Mouse (Mus musculus): ENCODE data around the gene Det1. TPM values are rescaled to one million over a fixed set of nuclear protein-coding genes. Genes with fewer than 3 reads are reported as not detected.

Gene Det1
- total RNA-seq, 2 experiments from 2014 or later = 17.9 to 22.1 TPM

DNA sequence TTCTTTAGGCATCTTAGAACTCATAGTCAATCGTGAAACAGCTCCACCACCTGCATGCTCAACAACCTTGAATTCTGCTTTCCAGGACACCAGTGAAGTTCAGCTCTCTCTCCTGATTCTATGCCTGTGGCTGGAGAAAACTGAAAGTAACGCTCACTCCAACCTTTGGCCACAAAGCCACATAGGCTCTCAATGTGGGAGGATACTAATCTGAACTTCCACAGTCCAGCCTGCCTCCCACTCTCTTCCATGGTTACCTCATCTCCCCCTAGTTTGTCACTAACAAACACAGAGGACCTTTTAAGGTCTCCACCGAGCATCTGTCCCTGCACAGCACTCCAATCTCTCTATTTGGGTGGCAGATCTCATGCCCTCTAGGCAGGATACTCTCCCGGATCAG, 11.4 kb downstream of the Det1 start:
- peak overlapping the region; percentile 13; the same call in 1 of the 2 replicates for H3K27ac ChIP-seq
- no peak for TF ChIP-seq CTCF (IDR thresholded peaks at IDR 0.05)
- H3K4me3 ChIP-seq = no peak overlapping the region
- intact Hi-C loops (cut with DNase I) = no loop called here
- no peak for DNase-seq

DNA sequence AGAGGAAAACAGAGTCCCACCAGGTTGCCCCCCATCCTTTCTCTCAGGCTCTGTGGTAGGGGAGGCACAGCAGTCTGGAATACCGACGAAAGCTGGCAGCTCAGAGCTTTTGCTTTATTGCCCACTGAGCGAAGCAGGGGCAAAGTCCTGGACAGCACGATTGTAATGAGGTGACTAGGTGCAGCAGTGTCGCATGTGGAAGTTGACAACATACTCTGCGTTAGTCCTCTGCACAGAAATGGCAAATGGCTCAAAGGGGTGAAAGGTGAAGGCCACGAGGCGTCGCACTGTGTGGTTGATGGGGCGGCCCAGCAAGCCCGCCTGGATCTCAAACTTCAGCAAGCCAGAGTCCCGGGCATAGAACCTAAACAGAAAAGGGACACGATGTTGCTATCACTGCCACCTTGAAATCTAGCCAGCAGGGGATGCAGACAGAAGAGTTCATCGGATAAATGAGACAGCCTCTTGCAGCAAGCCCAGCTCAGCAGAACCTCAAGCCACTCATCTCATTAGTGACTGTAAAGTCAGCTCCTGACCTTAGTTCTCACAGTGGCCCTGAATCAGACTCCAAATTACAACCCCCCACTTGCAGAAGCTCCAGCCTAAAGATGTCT, 19.2 kb downstream of the Det1 start:
- DNase-seq = peak; percentile 70
- no peak overlapping the region for H3K4me3 ChIP-seq
- peak overlapping the region; percentile 73 for H3K27ac ChIP-seq
- TF ChIP-seq CTCF (IDR thresholded peaks at IDR 0.05) = no peak
- intact Hi-C loops (cut with DNase I) = no loop called here

DNA sequence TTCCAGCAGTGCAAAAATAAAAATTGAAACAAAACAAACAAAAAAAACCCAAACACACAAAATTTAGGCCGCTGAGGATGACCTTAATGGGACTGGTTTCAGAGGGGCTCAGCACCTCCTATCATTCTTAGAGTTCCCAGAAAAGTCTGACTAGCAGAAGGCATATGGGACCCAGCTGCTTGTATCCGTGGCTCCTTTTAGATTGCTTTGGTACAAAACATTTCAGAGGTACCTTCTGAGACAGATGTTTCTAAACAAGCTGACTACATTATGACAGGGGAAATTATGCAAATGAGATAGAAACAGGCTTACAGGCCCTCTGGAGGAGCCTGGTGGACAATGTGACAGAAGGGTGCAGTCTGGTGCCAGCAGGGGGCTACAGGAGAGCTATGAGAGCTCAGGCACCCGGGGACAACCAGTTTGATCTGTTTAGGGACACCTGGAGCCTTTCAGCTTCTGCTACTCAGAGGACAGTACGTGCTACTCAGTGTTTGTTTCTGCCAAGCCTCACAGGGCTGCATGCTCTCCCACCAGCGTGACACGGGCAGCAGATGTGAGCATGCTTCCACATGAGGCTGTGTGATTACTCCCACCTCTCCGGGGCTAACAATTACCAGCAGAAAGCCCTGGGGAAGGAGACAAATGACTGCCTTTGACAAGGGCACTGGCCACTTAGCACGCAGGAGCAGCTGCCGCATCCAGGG, 20.2 kb downstream of the Det1 start:
- DNase-seq = no peak
- no peak for TF ChIP-seq CTCF (IDR thresholded peaks at IDR 0.05)
- H3K27ac ChIP-seq = peak overlapping the region; percentile 73
- intact Hi-C loops (cut with DNase I) = no loop called here
- H3K4me3 ChIP-seq = no peak overlapping the region

DNA sequence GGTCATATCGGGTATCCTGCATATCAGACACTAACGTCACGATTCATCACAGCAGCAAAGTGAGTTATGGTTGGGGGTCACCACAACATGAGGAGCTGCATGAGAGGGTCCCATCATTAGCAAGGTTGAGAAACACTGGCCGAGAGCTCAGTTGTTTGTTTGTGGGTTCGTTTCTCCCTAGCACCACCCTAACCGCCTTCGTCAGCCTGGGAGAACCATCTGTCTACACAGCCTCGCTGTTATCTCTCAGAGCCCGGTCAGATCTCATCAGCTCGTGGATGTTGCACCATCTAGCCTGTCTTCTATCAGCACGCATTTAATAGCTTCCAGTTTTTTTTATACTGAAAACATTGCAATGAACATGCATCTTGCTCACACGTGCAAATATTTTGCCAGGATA, 28.7 kb downstream of the Det1 start:
- no peak for DNase-seq
- Histone ChIP-seq H3K27ac (no peak overlapping the region), H3K4me3 (no peak overlapping the region)
- intact Hi-C loops (cut with DNase I) = no loop called here
- no peak for TF ChIP-seq CTCF (IDR thresholded peaks at IDR 0.05)

DNA sequence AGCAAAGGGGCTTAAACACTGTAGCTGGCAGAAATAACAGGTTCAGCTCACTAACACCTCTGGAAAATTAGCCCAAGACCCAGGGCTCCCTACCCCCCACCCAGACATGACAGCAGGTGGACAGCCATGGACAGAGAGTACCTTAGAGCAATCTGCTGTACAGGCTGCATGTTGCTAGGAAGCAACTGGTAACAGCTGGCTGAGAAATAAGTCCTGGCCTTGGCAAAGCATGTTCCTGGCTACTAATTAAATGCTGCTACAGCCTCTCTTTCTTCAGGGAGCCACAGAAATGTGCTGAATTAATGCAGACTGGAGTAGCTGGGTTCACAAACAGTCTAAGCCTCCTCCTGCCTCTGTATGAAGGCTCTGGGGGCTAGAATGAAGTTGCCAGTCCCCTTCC, 32.3 kb downstream of the Det1 start:
- DNase-seq = peak; percentile 29
- intact Hi-C loops (cut with DNase I) = no loop called here
- TF ChIP-seq CTCF (IDR thresholded peaks at IDR 0.05) = no peak
- Histone ChIP-seq H3K4me3 (no peak overlapping the region), H3K27ac (peak overlapping the region; percentile 1)

DNA sequence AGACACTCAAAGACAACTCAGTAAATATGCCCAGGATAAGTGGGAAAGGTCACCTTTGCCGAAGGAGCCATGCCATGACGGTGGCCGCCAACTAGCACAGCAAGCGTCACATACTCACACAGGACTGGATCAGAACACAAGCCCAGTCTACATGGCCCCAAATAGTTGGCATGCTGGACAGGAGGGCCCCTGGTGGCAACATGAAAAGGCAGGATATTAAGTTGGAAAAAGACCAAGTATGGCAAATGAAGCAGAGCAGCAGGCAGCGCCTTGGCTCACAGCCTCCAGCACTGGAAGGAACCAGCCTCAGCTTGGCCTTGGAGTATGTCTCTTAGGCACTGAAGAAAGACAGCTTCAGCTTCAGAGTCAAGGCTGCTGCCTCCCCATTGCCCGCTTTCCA, 33.3 kb downstream of the Det1 start:
- intact Hi-C loops (cut with DNase I) = no loop called here
- no peak for DNase-seq
- no peak overlapping the region for H3K4me3 ChIP-seq
- no peak for TF ChIP-seq CTCF (IDR thresholded peaks at IDR 0.05)
- no peak overlapping the region for H3K27ac ChIP-seq

DNA sequence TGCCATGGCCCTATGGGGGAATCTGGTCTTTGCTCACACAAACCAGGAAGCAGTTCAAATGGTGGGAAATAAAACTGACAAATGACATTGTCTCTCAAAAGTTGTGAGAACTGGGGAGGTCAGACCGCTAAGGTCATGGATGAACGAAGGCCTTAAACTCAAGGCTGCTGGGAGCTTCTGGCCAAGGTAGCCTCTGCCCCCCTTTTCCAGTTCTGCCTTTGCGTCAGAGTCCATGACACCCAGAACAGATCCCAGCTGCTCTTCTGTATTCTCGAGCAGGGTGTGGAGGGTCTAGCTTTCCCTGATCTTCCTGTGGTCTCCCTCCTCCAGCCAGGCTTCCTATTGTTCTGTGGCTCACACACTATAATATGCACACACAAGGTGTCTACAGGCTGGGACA, 39.9 kb downstream of the Det1 start:
- H3K4me3 ChIP-seq = no peak overlapping the region
- no peak for TF ChIP-seq CTCF (IDR thresholded peaks at IDR 0.05)
- no peak overlapping the region for H3K27ac ChIP-seq
- intact Hi-C loops (cut with DNase I) = no loop called here
- DNase-seq = no peak

DNA sequence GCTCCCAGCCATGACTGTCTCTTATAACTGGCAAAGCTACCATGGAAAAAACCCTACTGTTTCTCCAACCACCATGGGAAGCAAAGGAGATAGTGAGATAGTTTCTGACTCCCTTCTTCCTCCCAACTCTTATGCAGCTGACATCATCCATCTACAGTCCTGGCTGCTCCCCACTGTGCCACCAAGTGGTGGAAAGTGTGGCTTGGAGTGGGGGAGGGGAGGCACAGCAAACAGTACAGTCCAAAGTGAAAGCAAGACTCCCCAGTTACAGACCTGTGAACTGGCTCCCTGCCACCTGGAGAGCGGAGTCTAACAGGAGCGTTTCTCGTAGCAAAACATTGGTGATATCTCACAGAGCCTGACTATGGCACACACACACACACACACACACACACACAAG, 43.2 kb downstream of the Det1 start:
- TF ChIP-seq CTCF (IDR thresholded peaks at IDR 0.05) = no peak
- intact Hi-C loops (cut with DNase I) = no loop called here
- DNase-seq = no peak
- Histone ChIP-seq H3K4me3 (no peak overlapping the region), H3K27ac (no peak overlapping the region)

DNA sequence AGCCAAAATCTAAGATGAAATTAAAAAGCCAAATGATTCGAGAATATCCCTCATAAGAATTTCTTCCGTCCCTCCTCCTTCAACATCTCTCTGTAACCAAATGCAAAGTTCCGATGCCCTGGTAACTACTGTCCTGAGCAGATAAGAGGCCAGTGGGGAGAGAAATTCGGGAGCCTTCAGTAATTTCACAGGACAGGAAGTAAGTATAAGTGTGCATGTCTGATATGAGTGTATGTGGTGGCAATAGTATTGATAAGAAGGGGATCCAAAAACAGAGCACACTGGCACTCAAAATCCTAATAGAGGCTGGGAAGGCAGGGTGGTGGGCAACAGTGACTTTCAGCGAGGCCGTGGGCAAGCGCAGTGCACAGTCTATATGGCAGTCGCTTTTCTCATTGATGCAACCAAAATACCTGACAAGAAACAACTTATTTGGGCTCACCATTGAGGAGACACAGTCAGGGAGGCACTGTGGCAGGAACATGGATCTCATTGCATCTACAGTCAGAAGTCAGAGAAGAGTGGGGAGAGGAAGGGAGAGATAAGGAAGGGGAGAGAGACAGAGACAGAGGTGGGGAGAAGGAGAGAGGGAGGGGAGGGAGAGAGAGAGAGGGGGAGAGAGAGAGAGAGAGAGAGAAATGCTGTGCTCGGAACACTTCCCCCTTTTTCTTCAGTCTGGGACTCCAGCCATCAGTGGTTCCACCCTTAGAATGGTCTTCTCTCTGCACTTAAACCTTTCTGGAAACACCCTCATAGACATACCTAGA, 47.1 kb downstream of the Det1 start:
- H3K27ac ChIP-seq = no peak overlapping the region
- no peak for TF ChIP-seq CTCF (IDR thresholded peaks at IDR 0.05)
- no peak overlapping the region for H3K4me3 ChIP-seq
- DNase-seq = no peak
- intact Hi-C loops (cut with DNase I) = no loop called here

DNA sequence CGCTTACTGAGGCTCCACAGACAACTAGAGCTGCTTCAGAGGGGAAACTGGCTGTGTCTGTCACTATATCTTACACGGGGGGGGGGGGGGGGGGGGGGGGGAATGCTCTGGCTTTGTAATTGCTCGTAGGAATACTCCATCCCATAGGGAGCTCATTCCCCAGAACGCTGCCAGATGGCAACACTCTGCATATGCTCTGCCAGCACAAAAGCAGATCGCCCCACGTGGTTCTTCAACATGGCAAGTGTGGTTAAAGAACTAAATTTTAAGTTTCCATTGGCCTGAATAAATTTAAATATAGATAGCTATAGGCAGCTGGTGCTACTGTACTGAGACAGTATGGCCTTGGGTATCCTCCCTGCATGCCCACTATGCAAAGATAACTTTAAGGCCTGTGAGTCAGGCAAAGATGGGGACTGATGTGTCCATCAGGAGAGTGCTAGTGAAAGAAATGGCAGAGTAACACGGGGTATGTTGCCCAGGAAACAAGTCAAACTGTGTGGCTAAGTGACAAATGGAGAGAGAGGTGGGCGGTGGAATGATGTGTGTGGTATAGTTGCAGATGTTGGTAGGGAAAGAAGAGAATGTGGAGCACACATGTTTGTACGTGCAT, 49.1 kb downstream of the Det1 start:
- Histone ChIP-seq H3K27ac (no peak overlapping the region), H3K4me3 (no peak overlapping the region)
- intact Hi-C loops (cut with DNase I) = no loop called here
- DNase-seq = no peak
- no peak for TF ChIP-seq CTCF (IDR thresholded peaks at IDR 0.05)

DNA sequence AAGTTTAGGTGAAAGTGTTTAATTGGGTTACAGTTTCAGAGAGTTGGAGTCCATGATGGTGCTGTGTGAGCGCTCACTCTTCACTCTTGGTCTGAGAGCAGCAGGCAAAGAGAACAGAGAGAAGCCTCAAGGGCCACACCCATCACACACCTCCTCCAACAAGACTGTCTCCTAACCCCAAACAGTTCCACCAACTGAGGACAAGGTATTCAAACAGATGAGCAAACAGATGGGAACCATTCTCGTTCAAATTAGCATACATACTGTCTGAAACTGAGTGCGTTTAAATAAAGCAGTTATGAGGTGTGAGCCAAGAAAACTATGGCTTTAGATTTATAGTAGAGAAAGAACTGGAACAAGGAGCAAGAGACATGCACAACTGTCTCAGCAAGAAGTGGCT, 50.4 kb downstream of the Det1 start:
- no peak overlapping the region for H3K4me3 ChIP-seq
- H3K27ac ChIP-seq = no peak overlapping the region
- intact Hi-C loops (cut with DNase I) = no loop called here
- no peak for TF ChIP-seq CTCF (IDR thresholded peaks at IDR 0.05)
- no peak for DNase-seq

DNA sequence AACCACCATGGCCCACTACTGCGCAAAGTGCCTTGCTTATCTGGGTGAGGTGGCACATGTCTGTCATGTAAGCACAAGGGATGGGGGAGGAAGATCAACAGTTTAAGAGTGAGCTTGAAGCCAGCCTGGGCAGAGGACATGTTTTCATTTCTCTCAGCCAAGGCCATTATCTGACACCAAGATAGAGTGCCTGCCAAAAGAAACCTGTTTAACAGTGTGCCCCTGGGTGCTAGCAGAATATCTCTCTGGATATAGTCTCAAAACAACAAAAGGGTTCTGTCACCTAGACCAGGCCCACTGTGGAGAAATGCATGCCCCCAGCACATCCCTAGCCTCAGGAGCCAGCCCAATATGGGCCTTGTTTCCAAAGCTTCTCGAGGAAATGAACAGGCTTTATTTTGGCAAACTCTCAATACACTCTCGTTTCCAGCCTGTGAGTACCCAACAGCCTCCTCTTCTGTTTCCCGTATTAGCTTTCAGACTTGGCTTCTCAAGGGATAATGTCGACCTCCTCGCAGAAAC, 52.4 kb downstream of the Det1 start:
- peak overlapping the region; percentile 68 for H3K27ac ChIP-seq
- H3K4me3 ChIP-seq = no peak overlapping the region
- TF ChIP-seq CTCF (IDR thresholded peaks at IDR 0.05) = no peak
- no peak for DNase-seq
- intact Hi-C loops (cut with DNase I) = loop anchor here (2.0 kb wide), 1 partner anchor 52 kb away; the partner anchor contains the start of gene Det1

Measured in gastrocnemius, adult 2 months (tissue).